Mouse (Mus musculus) MEL (cell line): ENCODE data around the gene Wee1. TPM values are rescaled to one million over a fixed set of nuclear protein-coding genes. Genes with fewer than 3 reads are reported as not detected.

Source experiments
- DNase-seq: peaks from one replicate; pipeline ENCODE4 v3.0.0; 2011; ENCODE audit warnings: low read depth, low spot score
- H3K27ac ChIP-seq: 2 replicates; pipeline ENCODE4 v1.5.1; 2012; ENCODE audit warnings: low read depth, mild to moderate bottlenecking, control low read depth, low read length, moderate library complexity; ENCODE audit not compliant: control insufficient read depth
- H3K27me3 ChIP-seq, 2 experiments: fragments of 150-350 bp in 1 of 2; sonication (generic) in 1 of 2; 2 replicates each; pipeline ENCODE4 v1.6.1; 2012; ENCODE audit warnings: low read length in 2 of 2, mild to moderate bottlenecking in 2 of 2, improper control_type of control experiment in 1 of 2, moderate library complexity in 1 of 2; ENCODE audit not compliant: insufficient read depth in 2 of 2, control insufficient read depth in 1 of 2
- H3K36me3 ChIP-seq, 2 experiments: 2 replicates each; pipeline ENCODE4 v1.6.1; 2012 to 2014; ENCODE audit warnings: low read length in 2 of 2, improper control_type of control experiment in 1 of 2, inconsistent platforms in 1 of 2, mild to moderate bottlenecking in 1 of 2; ENCODE audit not compliant: insufficient read depth in 2 of 2, control insufficient read depth in 1 of 2
- H3K4me1 ChIP-seq, 2 experiments: fragments of 150-350 bp in 1 of 2; sonication (generic) in 1 of 2; 2 replicates each; pipeline ENCODE4 v1.6.1; 2012; ENCODE audit warnings: low read length in 2 of 2, improper control_type of control experiment in 1 of 2, mild to moderate bottlenecking in 1 of 2; ENCODE audit not compliant: insufficient read depth in 2 of 2, control insufficient read depth in 1 of 2
- H3K4me3 ChIP-seq, 2 experiments: fragments of 150-350 bp in 1 of 2; sonication (generic) in 1 of 2; 2 replicates each; pipeline ENCODE4 v1.5.1; 2012; ENCODE audit warnings: low read depth in 2 of 2, low read length in 2 of 2, mild to moderate bottlenecking in 2 of 2, moderate library complexity in 2 of 2, control low read depth in 1 of 2, improper control_type of control experiment in 1 of 2; ENCODE audit not compliant: control insufficient read depth in 1 of 2, insufficient read depth in 1 of 2
- H3K79me2 ChIP-seq: 2 replicates; pipeline ENCODE4 v1.6.1; 2012; ENCODE audit warnings: mild to moderate bottlenecking, low read length, moderate library complexity; ENCODE audit not compliant: control insufficient read depth, poor library complexity, insufficient read depth
- H3K9ac ChIP-seq: 2 replicates; pipeline ENCODE4 v1.6.1; 2012; ENCODE audit warnings: low read depth, mild to moderate bottlenecking, control low read depth, low read length, moderate library complexity; ENCODE audit not compliant: control insufficient read depth, poor library complexity, severe bottlenecking
- H3K9me3 ChIP-seq: fragments of 150-350 bp; sonication (generic); replicated peaks from 2 replicates; pipeline ENCODE4 v1.6.1; 2012; ENCODE audit warnings: mild to moderate bottlenecking, low read length, improper control_type of control experiment, moderate library complexity; ENCODE audit not compliant: insufficient read depth
- BHLHE40 ChIP-seq: IDR thresholded peaks from 2 replicates; pipeline ENCODE4 v1.6.1; 2012; ENCODE audit warnings: low read depth, mild to moderate bottlenecking, inconsistent platforms, low read length, improper control_type of control experiment, borderline replicate concordance
- CHD1 ChIP-seq: IDR thresholded peaks from 2 replicates; pipeline ENCODE4 v1.6.1; 2012; ENCODE audit warnings: low read depth, mild to moderate bottlenecking, inconsistent platforms, low read length, improper control_type of control experiment
- CHD2 ChIP-seq: IDR thresholded peaks from 2 replicates; pipeline ENCODE4 v1.6.1; 2011; ENCODE audit warnings: low read length, improper control_type of control experiment
- CTCF ChIP-seq, 3 experiments: IDR thresholded peaks in 2 of 3; conservative IDR thresholded peaks in 1 of 3; 2 replicates each; pipeline ENCODE4 v1.5.1; 2011 to 2012; ENCODE audit warnings: low read length in 3 of 3, low read depth in 2 of 3, mild to moderate bottlenecking in 2 of 3, improper control_type of control experiment in 1 of 3, inconsistent platforms in 1 of 3, mixed read lengths in 1 of 3, moderate library complexity in 1 of 3; ENCODE audit not compliant: control insufficient read depth in 1 of 3, insufficient read depth in 1 of 3, poor library complexity in 1 of 3, severe bottlenecking in 1 of 3
- E2F4 ChIP-seq: IDR thresholded peaks from 2 replicates; pipeline ENCODE4 v1.6.1; 2011; ENCODE audit warnings: low read depth, low read length, improper control_type of control experiment, borderline replicate concordance
- ELF1 ChIP-seq: IDR thresholded peaks from 2 replicates; pipeline ENCODE4 v1.6.1; 2014; ENCODE audit warnings: low read depth, mild to moderate bottlenecking, inconsistent platforms, low read length, improper control_type of control experiment, moderate library complexity
- EP300 ChIP-seq, 2 experiments: IDR thresholded peaks; 2 replicates each; pipeline ENCODE4 v1.6.1; 2011; ENCODE audit warnings: improper control_type of control experiment in 2 of 2, low read length in 2 of 2, low read depth in 1 of 2, mild to moderate bottlenecking in 1 of 2
- GATA1 ChIP-seq: IDR thresholded peaks from 2 replicates; pipeline ENCODE4 v1.6.1; 2011; ENCODE audit warnings: low read depth, low read length, improper control_type of control experiment
- JUND ChIP-seq: IDR thresholded peaks from 2 replicates; pipeline ENCODE4 v1.6.1; 2011; ENCODE audit warnings: low read depth, mild to moderate bottlenecking, improper control_type of control experiment, low read length
- KAT2A ChIP-seq: conservative IDR thresholded peaks from 2 replicates; pipeline ENCODE4 v1.6.1; 2012; ENCODE audit warnings: low read depth, low read length, improper control_type of control experiment, inconsistent platforms
- MAFK ChIP-seq: IDR thresholded peaks from 2 replicates; pipeline ENCODE4 v1.6.1; 2011; ENCODE audit warnings: low read depth, mild to moderate bottlenecking, low read length, improper control_type of control experiment, borderline replicate concordance
- MYB ChIP-seq: IDR thresholded peaks from 2 replicates; pipeline ENCODE4 v1.6.1; 2011; ENCODE audit warnings: mild to moderate bottlenecking, low read depth, low read length, improper control_type of control experiment
- MYC ChIP-seq: IDR thresholded peaks from 2 replicates; pipeline ENCODE4 v1.6.1; 2011; ENCODE audit warnings: low read depth, mild to moderate bottlenecking, low read length, improper control_type of control experiment, moderate library complexity
- NELFE ChIP-seq: IDR thresholded peaks from 2 replicates; pipeline ENCODE4 v1.6.1; 2011; ENCODE audit warnings: low read depth, low read length, improper control_type of control experiment
- NRF1 ChIP-seq: IDR thresholded peaks from 2 replicates; pipeline ENCODE4 v1.6.1; 2014; ENCODE audit warnings: low read depth, mild to moderate bottlenecking, inconsistent platforms, low read length, improper control_type of control experiment, moderate library complexity; ENCODE audit not compliant: poor library complexity, insufficient read depth, severe bottlenecking
- POLR2A ChIP-seq, 2 experiments: IDR thresholded peaks; 2 replicates each; pipeline ENCODE4 v1.6.1; 2011 to 2012; ENCODE audit warnings: low read length in 2 of 2, mild to moderate bottlenecking in 2 of 2, control low read depth in 1 of 2, improper control_type of control experiment in 1 of 2, low read depth in 1 of 2, moderate library complexity in 1 of 2; ENCODE audit not compliant: control insufficient read depth in 1 of 2, insufficient read depth in 1 of 2, poor library complexity in 1 of 2
- POLR2AphosphoS2 ChIP-seq: IDR thresholded peaks from 2 replicates; pipeline ENCODE4 v1.6.1; 2011; ENCODE audit warnings: low read length, improper control_type of control experiment
- RAD21 ChIP-seq: IDR thresholded peaks from 2 replicates; pipeline ENCODE4 v1.6.1; 2011; ENCODE audit warnings: mild to moderate bottlenecking, low read depth, low read length, improper control_type of control experiment
- SIN3A ChIP-seq: IDR thresholded peaks from 2 replicates; pipeline ENCODE4 v1.6.1; 2012; ENCODE audit warnings: low read length, improper control_type of control experiment, inconsistent platforms
- SMC3 ChIP-seq: IDR thresholded peaks from 2 replicates; pipeline ENCODE4 v1.6.1; 2011; ENCODE audit warnings: low read depth, low read length, improper control_type of control experiment
- TAL1 ChIP-seq: IDR thresholded peaks from 2 replicates; pipeline ENCODE4 v1.6.1; 2012; ENCODE audit warnings: mild to moderate bottlenecking, inconsistent platforms, low read length, moderate library complexity, mixed read lengths
- TBP ChIP-seq: IDR thresholded peaks from 2 replicates; pipeline ENCODE4 v1.8.0; 2011; ENCODE audit warnings: low read depth, low read length, improper control_type of control experiment
- TCF12 ChIP-seq: IDR thresholded peaks from 2 replicates; pipeline ENCODE4 v1.6.1; 2014; ENCODE audit warnings: low read depth, mild to moderate bottlenecking, inconsistent platforms, low read length, improper control_type of control experiment, moderate library complexity
- USF1 ChIP-seq: IDR thresholded peaks from 2 replicates; pipeline ENCODE4 v1.6.1; 2014; ENCODE audit warnings: low read depth, mild to moderate bottlenecking, inconsistent platforms, low read length, improper control_type of control experiment, moderate library complexity
- ZC3H11A ChIP-seq: IDR thresholded peaks from 2 replicates; pipeline ENCODE4 v1.6.1; 2012; ENCODE audit warnings: low read depth, mild to moderate bottlenecking, inconsistent platforms, low read length, improper control_type of control experiment
- ZKSCAN1 ChIP-seq: IDR thresholded peaks from 2 replicates; pipeline ENCODE4 v1.6.1; 2012; ENCODE audit warnings: low read depth, mild to moderate bottlenecking, inconsistent platforms, low read length, improper control_type of control experiment, moderate library complexity
- ZMIZ1 ChIP-seq: IDR thresholded peaks from 2 replicates; pipeline ENCODE4 v1.6.1; 2012; ENCODE audit warnings: low read depth, mild to moderate bottlenecking, inconsistent platforms, low read length, improper control_type of control experiment, moderate library complexity
- polyA plus RNA-seq, 2 experiments: library from polyadenylated mRNA; stranded (reverse) in 1 of 2; unstranded in 1 of 2; fragments of >175 nt in 1 of 2; fragments of >200 nt in 1 of 2; gene quantifications; 2 replicates each; pipeline versions ENCODE4 v1.2.1 to v1.2.4; 2012; ENCODE audit warnings: low replicate concordance in 2 of 2, low read depth in 1 of 2; ENCODE audit not compliant: insufficient read length in 2 of 2, insufficient read depth in 1 of 2, missing spikeins in 1 of 2
- total RNA-seq: library from RNA; depleted of rRNA; stranded (reverse); fragments of 300-350 nt; gene quantifications from 2 replicates; pipeline ENCODE4 v1.2.3, GENCODE M21; 2012

The Wee1 gene
- total and polyA plus RNA-seq, 3 experiments, result 9.3 to 23.0 TPM; not detected in 1

DNA sequence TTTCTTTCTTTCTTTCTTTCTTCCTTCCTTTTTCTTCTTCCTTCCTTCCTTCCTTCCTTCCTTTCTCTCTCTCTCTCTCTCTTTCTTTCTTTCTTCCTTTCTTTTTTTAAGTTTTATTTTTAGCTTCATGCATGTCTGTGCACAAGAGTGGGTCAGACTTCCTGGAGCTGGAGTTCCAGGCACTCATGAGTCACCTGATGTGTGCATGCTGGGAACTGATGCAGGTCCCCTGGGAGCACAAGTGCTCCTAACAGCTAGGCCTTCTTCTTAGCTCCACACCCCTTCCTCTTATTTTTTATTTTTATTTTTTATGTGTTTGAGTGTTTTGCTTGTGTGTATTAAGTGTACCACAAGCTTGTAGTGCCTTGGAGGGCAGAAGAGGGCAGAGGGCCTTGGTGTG is 58.8 kb downstream of the Wee1 start:
- no peak for DNase-seq
- TF ChIP-seq NELFE (no peak), CHD2 (no peak), MAFK (no peak), ELF1 (no peak), JUND (no peak), TBP (no peak), TCF12 (no peak), EP300 (IDR thresholded peaks at IDR 0.05; ENCODE audit: low read depth in 1 of 2, low read length in 2 of 2) (no peak), MYB (no peak), ZKSCAN1 (no peak), BHLHE40 (no peak), ZMIZ1 (no peak), MYC (no peak), SIN3A (no peak), GATA1 (no peak), POLR2A (IDR thresholded peaks at IDR 0.05; ENCODE audit: control insufficient read depth in 1 of 2, insufficient read depth in 1 of 2, low read depth in 1 of 2, low read length in 2 of 2, poor library complexity in 1 of 2) (no peak), CTCF (IDR thresholded peaks at IDR 0.05 in 2 of 3, conservative IDR thresholded peaks at IDR 0.05 in 1 of 3; ENCODE audit: control insufficient read depth in 1 of 3, insufficient read depth in 1 of 3, low read depth in 2 of 3, low read length in 3 of 3, poor library complexity in 1 of 3, severe bottlenecking in 1 of 3) (no peak)
- Histone ChIP-seq H3K79me2 (no peaks in the 10 kb centered on the region), H3K36me3 (no peaks in the 10 kb centered on the region), H3K4me1 (no peaks in the 10 kb centered on the region), H3K27me3 (no peaks in the 10 kb centered on the region; a peak in 1 of 4 replicates), H3K27ac (no peak overlapping the region), H3K4me3 (no peak overlapping the region), H3K9ac (no peak overlapping the region), H3K9me3 (no peaks in the 10 kb centered on the region)

DNA sequence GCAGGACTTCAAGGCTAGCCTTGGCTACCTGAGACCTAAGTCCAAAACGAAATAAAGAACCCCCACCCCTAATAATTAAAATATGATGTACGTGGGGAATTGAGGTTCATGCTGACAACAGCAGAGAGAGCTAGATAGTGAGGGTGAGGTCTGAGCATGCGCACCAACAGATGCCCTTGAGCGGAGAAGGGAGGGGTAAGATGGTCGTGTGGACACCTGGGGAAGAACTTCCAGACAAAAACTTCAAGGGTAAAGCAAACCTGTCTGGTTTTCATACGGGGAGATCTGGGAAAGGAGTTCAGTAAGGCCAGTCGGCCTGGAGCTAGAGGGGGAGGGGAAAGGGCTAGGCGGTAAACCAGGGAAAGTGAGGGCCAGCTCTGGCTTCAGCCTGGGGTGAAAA is 59.6 kb downstream of the Wee1 start:
- Histone ChIP-seq H3K27me3 (no peaks in the 10 kb centered on the region; a peak in 1 of 4 replicates), H3K9me3 (no peaks in the 10 kb centered on the region), H3K27ac (no peak overlapping the region), H3K4me3 (no peak overlapping the region), H3K36me3 (no peaks in the 10 kb centered on the region), H3K4me1 (no peaks in the 10 kb centered on the region), H3K79me2 (no peaks in the 10 kb centered on the region), H3K9ac (no peak overlapping the region)
- TF ChIP-seq TBP, result no peak
- no peak for TF ChIP-seq EP300 (IDR thresholded peaks at IDR 0.05; ENCODE audit: low read depth in 1 of 2, low read length in 2 of 2)
- TF ChIP-seq KAT2A, result no peak
- TF ChIP-seq ZMIZ1, result no peak
- TF ChIP-seq NRF1, result no peak
- no peak for TF ChIP-seq CTCF (IDR thresholded peaks at IDR 0.05 in 2 of 3, conservative IDR thresholded peaks at IDR 0.05 in 1 of 3; ENCODE audit: control insufficient read depth in 1 of 3, insufficient read depth in 1 of 3, low read depth in 2 of 3, low read length in 3 of 3, poor library complexity in 1 of 3, severe bottlenecking in 1 of 3)
- TF ChIP-seq JUND, result no peak
- no peak for TF ChIP-seq CHD1
- no peak for TF ChIP-seq USF1
- no peak for TF ChIP-seq ZC3H11A
- TF ChIP-seq POLR2AphosphoS2, result no peak
- no peak for TF ChIP-seq ELF1
- TF ChIP-seq E2F4, result no peak
- no peak for TF ChIP-seq TAL1
- TF ChIP-seq RAD21, result no peak
- TF ChIP-seq SMC3, result no peak
- TF ChIP-seq CHD2, result no peak
- DNase-seq, result no peak
